Mouse (Mus musculus): ENCODE measurements at regions not wholly inside any gene's neighbourhood (a gene's known extent, or its start where the extent isn't known, plus 50 kb on each side); places are given as distances from the start of the nearest gene placed in this dataset.
A peak's percentile ranks its signal among the peaks of the same experiment; 100 is the strongest.

DNA sequence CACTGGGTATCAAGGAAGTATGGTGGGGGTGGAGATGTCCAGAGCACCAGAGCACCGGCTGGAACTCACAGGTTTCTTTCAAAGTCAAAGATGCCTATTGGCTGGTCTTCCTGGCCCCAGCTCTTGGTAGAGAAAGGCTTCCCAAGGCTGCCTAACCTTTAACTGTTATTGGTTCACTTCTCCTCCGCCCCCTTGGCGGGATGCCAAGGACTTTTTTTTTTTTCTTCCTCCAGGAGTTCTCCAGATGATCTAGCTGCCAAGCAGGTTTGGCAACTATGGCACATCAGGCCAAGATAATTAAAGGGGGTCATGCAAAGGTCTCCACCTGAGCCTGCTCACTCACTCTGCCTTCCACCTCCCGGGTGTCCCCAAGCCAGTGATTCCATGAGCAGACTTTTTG lies 67.5 kb downstream of the Sc5d start:
- DNase-seq, result peak; percentile 7

GRCm38 (mm10) chr9:42196110-42196509 lies 67.9 kb downstream of the Sc5d start:
- no peak for DNase-seq

- no peak for DNase-seq
These were observed 68.4 kb downstream of the Sc5d start for GRCm38 (mm10) chr9:42195651-42196050.

DNA sequence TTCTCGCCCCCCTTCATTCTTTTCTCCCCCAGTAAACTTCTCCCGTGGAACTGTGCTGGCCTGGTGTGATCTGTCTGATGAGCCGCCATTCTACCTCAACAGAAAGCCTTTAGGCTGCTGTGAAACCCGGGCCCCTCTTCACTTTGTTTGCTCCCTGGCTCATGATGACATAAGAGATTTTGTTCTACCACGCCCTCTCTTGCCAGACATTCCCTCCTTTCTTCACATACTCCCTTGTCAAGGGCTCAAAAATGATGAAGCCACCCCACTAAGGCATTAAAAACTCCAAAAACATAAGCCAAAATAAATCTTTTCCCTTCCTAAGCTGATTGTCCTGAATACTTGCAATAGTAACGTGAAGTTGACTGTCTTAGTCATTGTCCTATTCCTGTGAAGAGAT lies 69.1 kb downstream of the Sc5d start:
- no peak for DNase-seq

GRCm38 (mm10) chr9:42194176-42194575 lies 69.9 kb downstream of the Sc5d start:
- no peak for DNase-seq

GRCm38 (mm10) chr9:42192967-42193733 lies 69.1 kb upstream of the Sorl1 start:
- DNase-seq, result no peak

GRCm38 (mm10) chr9:42187371-42188228 lies 63.5 kb upstream of the Sorl1 start:
- DNase-seq, result no peak

DNA sequence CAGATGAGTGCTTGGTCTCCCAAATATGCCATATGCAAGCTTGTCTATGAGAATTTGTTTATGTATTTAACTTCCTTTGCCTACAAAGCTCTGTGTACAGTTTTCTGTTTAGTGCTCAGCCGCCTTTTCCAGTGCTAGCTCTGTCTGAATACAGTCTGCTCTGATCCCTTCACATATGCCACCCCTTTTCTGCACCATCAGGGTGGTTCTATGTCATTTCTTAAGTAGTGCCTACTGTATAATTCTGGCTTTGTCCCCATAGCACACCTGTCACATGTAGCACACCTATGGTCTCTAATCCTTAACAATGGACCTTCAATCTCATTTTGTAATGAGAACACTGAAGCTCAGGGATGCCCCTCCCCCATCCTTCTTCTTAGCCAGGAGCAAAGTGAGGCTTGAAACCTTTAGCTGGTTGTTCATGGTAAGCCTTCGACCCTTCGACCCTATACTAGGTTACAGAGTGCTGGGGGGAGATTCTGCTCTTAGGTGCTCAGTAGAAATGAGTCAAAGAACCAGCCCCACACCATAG lies 60.1 kb upstream of the Sorl1 start:
- no peak for DNase-seq

DNA sequence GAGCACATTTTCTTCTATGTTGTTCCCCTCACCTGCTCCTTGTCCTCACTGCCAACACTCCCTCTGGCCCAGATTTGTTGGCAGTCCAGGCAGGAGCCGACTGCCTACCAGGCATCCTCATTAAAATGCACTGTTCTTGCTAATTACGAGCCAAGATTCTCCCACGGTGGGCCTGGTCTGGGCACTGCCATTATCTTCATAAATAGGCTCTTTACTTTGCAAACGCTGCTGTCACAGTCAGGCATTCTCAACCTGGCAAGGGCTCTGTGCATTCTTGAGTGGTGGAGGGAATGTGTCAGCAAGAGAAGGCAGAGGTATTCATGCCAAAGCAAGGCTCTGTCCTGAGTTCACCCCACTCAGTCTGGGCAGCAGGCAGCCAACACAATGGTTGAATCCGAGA lies 59.4 kb upstream of the Sorl1 start:
- DNase-seq, result no peak

- DNase-seq, result no peak
These were observed 58.3 kb upstream of the Sorl1 start for GRCm38 (mm10) chr9:42182400-42182799.

GRCm38 (mm10) chr9:42180152-42180551 lies 56.1 kb upstream of the Sorl1 start:
- DNase-seq, result no peak

DNA sequence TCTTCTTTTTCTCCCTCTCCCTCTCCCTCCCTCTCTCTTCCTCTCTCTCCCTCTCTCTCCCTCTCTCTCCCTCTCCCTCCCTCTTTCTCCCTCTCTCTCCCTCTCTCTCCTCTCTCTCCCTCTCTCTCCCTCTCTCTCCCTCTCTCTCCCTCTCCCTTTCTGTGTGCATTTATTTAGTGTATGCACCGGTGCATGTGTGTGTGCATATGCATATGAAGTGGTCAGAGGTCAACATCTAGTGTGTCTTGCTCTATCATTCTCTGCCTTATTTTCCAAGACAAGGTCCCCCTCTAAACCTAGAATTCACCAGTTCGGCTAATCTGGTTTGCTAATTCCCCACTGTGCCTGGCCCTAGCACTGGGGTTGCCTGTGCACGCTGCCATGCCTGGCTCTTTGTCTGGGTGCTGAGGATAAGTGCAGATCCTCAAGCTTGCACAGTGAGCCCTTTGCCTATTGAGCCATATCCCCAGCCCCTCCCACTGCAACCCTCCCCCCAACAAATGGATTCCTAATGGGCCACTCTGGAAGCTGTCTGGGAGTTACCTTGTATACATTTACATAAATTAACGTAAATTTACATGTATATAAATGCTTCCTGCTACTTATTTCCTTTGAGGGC lies 54.8 kb upstream of the Sorl1 start:
- no peak for DNase-seq

DNA sequence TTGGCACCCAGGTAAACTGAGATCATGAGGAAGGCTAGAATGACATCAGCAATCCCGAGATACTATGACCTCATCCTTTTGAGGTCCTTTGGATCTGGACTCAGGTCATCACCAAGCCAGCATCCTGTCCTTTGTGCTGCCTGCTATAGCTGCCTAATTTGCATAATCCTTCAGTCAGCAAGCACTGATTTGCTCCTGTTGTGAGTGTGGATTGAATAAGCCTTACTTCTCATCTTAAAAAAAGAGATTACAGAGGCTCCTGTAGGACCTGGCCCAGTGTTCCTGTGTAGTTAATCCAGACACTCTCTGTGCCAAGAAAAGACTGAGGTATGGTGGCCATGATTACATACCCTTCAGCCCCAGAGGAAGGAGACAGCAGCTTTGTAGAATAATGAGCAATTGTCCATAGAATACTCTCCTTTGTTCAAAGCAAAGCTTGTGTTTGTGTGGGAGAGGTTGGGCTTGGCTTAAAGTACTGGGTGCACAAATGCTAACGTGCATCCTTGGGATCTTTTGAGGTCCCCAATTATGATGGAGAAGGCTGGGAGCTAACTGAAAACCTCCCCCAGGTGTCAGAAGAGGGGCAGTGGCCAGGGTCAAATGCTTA lies 50.4 kb upstream of the Sorl1 start:
- no peak for DNase-seq

Measured in liver (tissue).